Mouse (Mus musculus) midbrain, embryonic 13.5 days (tissue): ENCODE measurements around the gene Zfp212. TPM values are rescaled to one million over a fixed set of nuclear protein-coding genes. Genes with fewer than 3 reads are reported as not detected.
A peak's percentile ranks its signal among the peaks of the same experiment; 100 is the strongest.
"Not testable (repeated sequence)": the region's sequence is repeated elsewhere in the genome, so short reads cannot be mapped to it uniquely, and the experiment has no call there.

Experiments
- ATAC-seq: fragments of 200-750 bp; cut with Nextera tagmentation; 2 replicates; pipeline ENCODE4 v1.8.0; 2017; ENCODE audit warnings: mild to moderate bottlenecking, moderate TSS enrichment, moderate library complexity
- H3K27ac ChIP-seq: fragments of 300-500 bp; sonication (generic); 2 replicates; pipeline ENCODE4 v1.5.1; 2015; ENCODE audit warnings: inconsistent platforms, mild to moderate bottlenecking, moderate library complexity
- H3K27me3 ChIP-seq: fragments of 300-500 bp; sonication (generic); 2 replicates; pipeline ENCODE4 v1.6.1; 2015; ENCODE audit warnings: mild to moderate bottlenecking, inconsistent platforms
- H3K36me3 ChIP-seq: fragments of 300-500 bp; sonication (generic); 2 replicates; pipeline ENCODE4 v1.6.1; 2015; ENCODE audit warnings: mild to moderate bottlenecking, inconsistent platforms
- H3K4me1 ChIP-seq: fragments of 300-500 bp; sonication (generic); replicated peaks from 2 replicates; pipeline ENCODE4 v1.6.1; 2015; ENCODE audit warnings: inconsistent platforms
- H3K4me2 ChIP-seq: fragments of 300-500 bp; sonication (generic); replicated peaks from 2 replicates; pipeline ENCODE4 v1.6.1; 2015; ENCODE audit warnings: moderate library complexity, mild to moderate bottlenecking, inconsistent platforms
- H3K4me3 ChIP-seq: fragments of 300-500 bp; sonication (generic); replicated peaks from 2 replicates; pipeline ENCODE4 v1.5.1; 2015; ENCODE audit warnings: mild to moderate bottlenecking, inconsistent platforms
- H3K9ac ChIP-seq: fragments of 300-500 bp; sonication (generic); replicated peaks from 2 replicates; pipeline ENCODE4 v1.6.1; 2015; ENCODE audit warnings: mild to moderate bottlenecking, inconsistent platforms
- H3K9me3 ChIP-seq: fragments of 300-500 bp; sonication (generic); 2 replicates; pipeline ENCODE4 v1.6.1; 2016; ENCODE audit warnings: mild to moderate bottlenecking, inconsistent platforms
- WGBS: fragments of 180-500 bp; shearing (Covaris S2); methylation state at CpG from one replicate; pipeline ENCODE4 v1.1.7; 2015; 5-methylcytosine and 5-hydroxymethylcytosine counted together
- polyA plus RNA-seq: library from polyadenylated mRNA; unstranded; fragments of >200 nt; fragmentation: Nextera tagmentation; extraction: Ambion mirVana; gene quantifications from 2 replicates; pipeline ENCODE4 v1.2.1, GENCODE M21; 2015

Zfp212 gene
- polyA plus RNA-seq, 1 experiment from 2014 or later = 22.2 TPM

DNA sequence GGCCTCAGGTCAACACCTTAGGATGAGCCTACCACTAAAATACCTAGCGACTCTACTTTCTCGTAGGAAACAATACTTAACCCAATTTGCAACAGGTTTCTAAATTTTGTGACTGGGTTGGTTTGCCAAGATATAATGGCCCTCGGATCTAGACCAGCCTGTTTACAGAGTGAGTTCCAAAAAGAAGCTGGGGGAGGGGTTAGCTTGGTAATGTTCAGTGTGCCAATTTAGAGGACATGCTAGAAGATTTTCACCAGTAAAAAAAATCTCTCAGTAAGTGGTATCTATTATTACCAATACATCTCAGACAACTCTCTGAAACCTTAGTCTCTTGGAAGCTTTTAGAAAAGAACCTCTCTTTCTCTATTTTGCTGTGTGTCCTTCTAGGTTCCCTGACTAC, 23.4 kb downstream of the Zfp212 start:
- peak overlapping the region; percentile 44 for H3K4me3 ChIP-seq
- H3K9ac ChIP-seq = peak overlapping the region; percentile 62; the same call in 1 of the 2 replicates
- peaks cover 4% of the 10 kb centered on the region; the same call in 1 of the 2 replicates for H3K27me3 ChIP-seq
- H3K4me1 ChIP-seq = peaks cover 12% of the 10 kb centered on the region
- no peak overlapping the region for H3K27ac ChIP-seq
- H3K9me3 ChIP-seq = no peaks in the 10 kb centered on the region
- H3K4me2 ChIP-seq = peak overlapping the region; percentile 69
- ATAC-seq = no peak
- 88% methylated on average over 3 of the region's 3 CpGs for WGBS
- peaks cover 8% of the 10 kb centered on the region; the same call in 1 of the 2 replicates for H3K36me3 ChIP-seq

DNA sequence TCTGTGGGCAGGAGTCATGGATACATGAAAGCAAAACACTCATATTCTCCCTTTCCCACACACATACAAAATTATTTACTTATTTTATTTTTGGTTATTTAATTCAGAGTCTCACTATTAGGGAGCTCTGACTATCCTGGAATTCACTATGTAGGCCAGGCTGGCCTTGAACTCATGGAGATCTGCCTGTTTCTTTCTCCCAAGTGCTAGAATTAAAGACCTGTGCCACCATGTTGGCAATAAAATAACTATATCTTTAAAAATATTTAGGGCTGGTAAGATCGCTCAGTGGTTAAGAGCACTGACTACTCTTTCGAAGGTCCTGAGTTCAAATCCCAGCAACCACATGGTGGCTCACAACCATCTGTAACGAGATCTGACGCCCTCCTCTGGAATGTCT, 27.1 kb downstream of the Zfp212 start:
- Histone ChIP-seq H3K4me3 (no peak overlapping the region), H3K9me3 (no peaks in the 10 kb centered on the region), H3K4me2 (no peak overlapping the region), H3K9ac (no peak overlapping the region), H3K4me1 (peaks cover 11% of the 10 kb centered on the region), H3K36me3 (peaks cover 8% of the 10 kb centered on the region; the same call in 1 of the 2 replicates), H3K27ac (no peak overlapping the region), H3K27me3 (peaks cover 5% of the 10 kb centered on the region; the same call in 1 of the 2 replicates)
- WGBS = 93% methylated on average over 4 of the region's 4 CpGs
- no peak for ATAC-seq

DNA sequence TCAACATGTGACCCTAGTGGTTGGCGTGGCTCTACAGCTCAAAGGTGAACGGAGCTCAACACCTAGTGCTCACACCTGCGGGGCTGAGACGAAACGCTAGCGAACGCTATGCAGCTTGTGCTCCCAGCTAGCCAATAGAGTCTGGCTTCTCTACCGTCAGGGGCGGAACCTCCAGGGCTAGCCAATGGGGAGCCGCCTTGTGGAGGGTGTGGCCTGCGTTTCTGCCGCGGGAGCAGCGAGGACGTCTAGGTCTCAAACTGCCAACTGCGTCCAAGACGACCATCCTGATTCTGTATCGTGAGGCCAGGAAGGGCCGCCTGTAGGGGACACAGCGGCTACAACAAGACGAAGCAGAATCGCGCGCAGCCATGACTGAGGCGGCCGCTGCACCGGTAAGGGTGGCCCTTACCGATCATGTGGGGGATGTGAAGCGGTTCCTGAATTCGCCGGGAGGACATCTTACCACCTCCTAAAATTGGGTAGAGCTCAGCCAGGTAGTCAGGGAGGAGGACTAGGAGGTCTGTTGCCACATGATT, 33.0 kb downstream of the Zfp212 start, which contains the start of gene Zfp956:
Zfp956 (plus strand) TSS at position 200 of the 536 bp plus-strand sequence.
- H3K27ac ChIP-seq = peak within 1 kb of the TSS; percentile 74
- no peaks in the 10 kb centered on the region for H3K9me3 ChIP-seq
- peak; percentile 100 for ATAC-seq

DNA sequence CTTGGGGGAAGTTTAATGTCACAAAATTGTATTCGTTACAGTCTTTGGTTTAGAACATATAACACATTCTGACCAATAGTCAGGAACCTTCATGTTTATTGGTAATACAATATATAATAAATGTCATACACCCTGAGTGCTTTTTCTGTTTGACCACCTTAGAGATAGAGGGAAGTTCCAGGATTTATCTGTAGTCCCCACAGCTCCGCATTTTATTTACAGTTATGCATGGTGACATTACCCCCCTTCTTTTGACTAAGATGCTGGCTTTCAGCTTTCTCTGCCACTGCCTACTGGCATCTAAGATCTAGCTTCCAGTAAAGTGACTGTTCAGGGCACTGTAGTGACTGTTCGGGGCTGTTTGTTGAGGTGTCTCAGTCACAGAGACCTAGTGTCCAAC, 34.1 kb downstream of the Zfp212 start:
- peaks cover 20% of the 10 kb centered on the region for H3K36me3 ChIP-seq
- peak overlapping the region; percentile 82; the same call in 1 of the 2 replicates for H3K9ac ChIP-seq
- peaks cover 18% of the 10 kb centered on the region for H3K4me1 ChIP-seq
- H3K27me3 ChIP-seq = 0 out of 2 replicates have a peak, but pooled peaks cover 3% of the 10 kb centered on the region
- H3K27ac ChIP-seq = no peak overlapping the region
- ATAC-seq = no peak
- peak overlapping the region; percentile 79; the same call in 1 of the 2 replicates for H3K4me3 ChIP-seq
- H3K9me3 ChIP-seq = no peaks in the 10 kb centered on the region
- peak overlapping the region; percentile 78 for H3K4me2 ChIP-seq
- WGBS = 91% methylated on average over 3 of the region's 3 CpGs

More for the DNA sequence above, 33.0 kb downstream of the Zfp212 start, which contains the start of gene Zfp956:
- Histone ChIP-seq H3K4me2 (peak within 1 kb of the TSS; percentile 78), H3K4me1 (peaks cover 18% of the 10 kb centered on the region), H3K27me3 (0 out of 2 replicates have a peak, but pooled peaks cover 3% of the 10 kb centered on the region), H3K9ac (peak within 1 kb of the TSS; percentile 82), H3K36me3 (peaks cover 16% of the 10 kb centered on the region), H3K4me3 (peak within 1 kb of the TSS; percentile 79)
- WGBS = under 1% methylated on average over 31 of the region's 31 CpGs

DNA sequence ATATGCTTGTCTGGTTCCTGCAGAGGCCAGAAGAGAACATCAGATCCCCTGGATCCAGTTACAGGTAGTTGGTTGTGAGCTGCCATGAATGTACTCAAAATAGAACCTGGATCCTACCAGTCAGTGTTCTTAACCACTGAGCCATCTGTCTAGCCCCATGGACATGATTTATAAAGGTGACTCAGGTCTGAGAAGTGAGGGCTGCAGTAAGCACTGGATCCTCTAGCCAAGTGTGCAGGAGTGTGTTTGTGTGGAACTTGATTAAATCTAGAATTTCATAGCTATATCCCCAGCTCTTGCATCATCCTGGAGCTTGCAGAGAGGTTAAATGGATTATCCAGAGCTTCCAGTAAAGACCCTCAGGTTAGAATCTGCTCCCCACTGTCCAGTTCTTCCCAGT, 37.5 kb downstream of the Zfp212 start:
- no peak for ATAC-seq
- Histone ChIP-seq H3K27ac (no peak overlapping the region), H3K4me3 (no peak overlapping the region), H3K36me3 (peaks cover 43% of the 10 kb centered on the region), H3K9me3 (no peaks in the 10 kb centered on the region), H3K4me2 (no peak overlapping the region), H3K9ac (no peak overlapping the region), H3K4me1 (peaks cover 16% of the 10 kb centered on the region), H3K27me3 (no peaks in the 10 kb centered on the region)

DNA sequence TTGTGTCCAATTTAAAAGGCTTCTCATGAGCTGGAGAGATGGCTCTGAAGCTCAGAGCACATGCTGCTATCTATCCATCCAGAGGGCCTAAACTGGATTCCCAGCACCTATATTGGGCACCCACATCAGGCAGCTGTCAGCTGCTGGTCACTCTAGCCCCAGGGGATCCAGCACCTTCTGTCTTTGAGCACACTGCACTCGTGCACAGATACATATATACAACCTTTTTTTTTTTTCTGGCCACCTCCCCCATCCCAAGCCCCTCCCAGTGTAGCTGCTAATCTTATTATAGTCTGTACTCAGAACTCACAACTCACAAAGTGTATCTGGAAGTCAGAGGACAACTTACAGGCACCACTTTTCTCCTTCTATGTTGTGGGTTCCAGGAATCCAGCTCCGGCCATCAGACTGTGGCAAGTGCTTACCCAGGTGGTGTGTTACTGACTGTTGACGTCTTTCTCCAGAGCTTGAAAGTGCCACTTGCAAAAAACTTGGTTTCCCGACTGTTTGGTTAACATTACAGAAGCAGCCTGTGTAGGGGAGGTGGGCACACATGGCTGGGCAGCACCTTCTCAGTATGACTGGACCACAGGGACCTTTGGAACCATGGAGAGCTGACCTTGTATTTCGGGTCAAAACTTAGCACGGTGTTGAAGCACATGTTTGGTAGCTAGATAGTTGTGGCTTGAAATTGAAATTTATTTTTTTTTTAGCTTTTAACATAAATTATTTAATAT, 40.6 kb downstream of the Zfp212 start:
- ATAC-seq = no peak
- Histone ChIP-seq H3K9ac (no peak overlapping the region), H3K36me3 (peaks cover 69% of the 10 kb centered on the region), H3K4me2 (no peak overlapping the region), H3K27me3 (no peaks in the 10 kb centered on the region), H3K4me1 (no peaks in the 10 kb centered on the region), H3K9me3 (no peaks in the 10 kb centered on the region), H3K4me3 (no peak overlapping the region), H3K27ac (no peak overlapping the region)
- WGBS = 89% methylated on average over 6 of the region's 6 CpGs

DNA sequence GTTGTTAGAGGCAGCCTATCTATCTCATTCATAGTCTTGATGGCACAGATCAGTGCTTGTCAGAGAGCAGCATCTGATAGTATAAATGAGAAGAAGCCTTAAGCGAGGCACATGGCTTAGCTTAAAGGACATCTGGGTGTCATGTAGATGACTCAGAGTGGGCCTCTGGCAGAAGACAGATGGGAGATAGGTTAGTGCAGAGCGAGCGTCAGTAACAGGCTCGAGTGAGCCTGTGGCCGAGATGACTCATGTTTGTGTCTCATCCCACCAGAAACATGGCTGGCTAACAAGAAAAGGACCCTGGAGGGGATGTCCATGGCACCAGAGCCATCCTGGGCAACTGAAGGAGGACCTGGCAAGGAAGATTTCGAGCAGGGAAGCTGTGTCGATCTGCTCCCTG, 42.8 kb downstream of the Zfp212 start:
- Histone ChIP-seq H3K9me3 (no peaks in the 10 kb centered on the region), H3K36me3 (peaks cover 60% of the 10 kb centered on the region), H3K9ac (no peak overlapping the region), H3K4me3 (no peak overlapping the region), H3K27ac (no peak overlapping the region), H3K27me3 (no peaks in the 10 kb centered on the region), H3K4me1 (no peaks in the 10 kb centered on the region), H3K4me2 (no peak overlapping the region)
- ATAC-seq = no peak
- 90% methylated on average over 7 of the region's 7 CpGs for WGBS

DNA sequence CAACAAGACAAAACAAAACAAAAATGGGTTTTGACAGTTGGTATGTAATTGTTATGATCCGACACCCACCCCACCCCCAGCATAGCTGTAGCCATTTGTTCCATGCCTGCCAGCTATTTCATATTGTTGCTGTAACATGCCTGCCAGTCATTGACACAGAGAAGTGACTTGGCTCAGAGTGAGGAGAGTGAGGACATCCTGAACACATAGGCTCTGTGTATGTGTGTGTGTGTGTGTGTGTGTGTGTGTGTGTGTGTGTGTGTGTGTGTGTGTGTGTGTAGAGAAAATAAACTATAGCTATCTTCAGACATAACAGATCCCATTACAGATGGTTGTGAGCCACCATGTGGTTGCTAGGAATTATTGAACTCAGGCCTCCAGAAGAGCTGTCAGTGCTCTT, 47.9 kb downstream of the Zfp212 start:
- H3K27me3 ChIP-seq, ATAC-seq, H3K27ac ChIP-seq, H3K4me1 ChIP-seq, H3K4me2 ChIP-seq, H3K9ac ChIP-seq, H3K4me3 ChIP-seq, H3K9me3 ChIP-seq: not testable (repeated sequence)
- 95% methylated on average over 1 of the region's 1 CpGs for WGBS
- peaks cover 28% of the 10 kb centered on the region for H3K36me3 ChIP-seq

DNA sequence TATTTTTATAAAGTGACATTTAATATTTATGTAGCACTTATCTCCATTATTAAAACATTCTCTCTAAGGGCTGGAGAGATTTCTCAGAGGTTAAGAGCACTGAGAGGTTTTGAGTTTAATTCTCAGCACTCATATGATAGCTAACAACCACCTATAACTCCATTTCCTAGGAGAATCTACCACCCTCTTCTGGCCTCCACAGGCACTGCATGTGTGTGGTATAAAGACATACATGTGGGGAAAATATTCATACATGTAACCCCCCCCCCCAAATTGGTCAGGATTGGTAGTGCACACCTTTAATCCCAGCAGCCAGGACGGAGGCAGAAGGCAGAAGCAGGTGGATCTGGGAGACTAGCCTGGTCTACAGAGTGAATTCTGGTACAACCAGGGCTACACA, 54.3 kb downstream of the Zfp212 start:
- H3K4me1 ChIP-seq = no peaks in the 10 kb centered on the region
- H3K4me2 ChIP-seq = no peak overlapping the region
- no peaks in the 10 kb centered on the region for H3K36me3 ChIP-seq
- no peak for ATAC-seq
- no peak overlapping the region for H3K4me3 ChIP-seq
- 83% methylated on average over 1 of the region's 1 CpGs for WGBS
- no peak overlapping the region for H3K9ac ChIP-seq
- H3K27me3 ChIP-seq = no peaks in the 10 kb centered on the region
- no peaks in the 10 kb centered on the region for H3K9me3 ChIP-seq
- H3K27ac ChIP-seq = no peak overlapping the region

DNA sequence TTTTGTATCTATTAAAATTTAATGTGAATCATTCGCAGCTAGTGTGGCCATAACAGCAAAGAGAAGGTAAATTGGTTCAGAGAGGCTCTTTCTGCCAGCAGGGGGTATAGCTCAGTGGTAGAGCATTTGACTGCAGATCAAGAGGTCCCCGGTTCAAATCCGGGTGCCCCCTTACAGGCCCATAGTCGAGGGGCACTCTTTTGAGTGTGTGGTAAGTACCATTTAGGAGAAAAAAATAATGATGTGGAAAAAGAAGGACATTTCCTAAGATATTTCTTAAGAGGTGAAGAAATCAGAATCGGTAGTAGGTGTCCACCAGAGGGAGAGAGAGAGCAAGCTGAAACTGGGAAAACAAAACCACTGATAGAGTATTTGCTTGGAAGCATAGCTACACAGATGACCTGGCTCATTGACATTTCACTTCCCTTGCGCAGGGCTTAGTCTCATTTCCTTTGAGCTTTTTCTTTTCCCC, 58.7 kb downstream of the Zfp212 start:
- H3K4me3 ChIP-seq = no peak overlapping the region
- no peaks in the 10 kb centered on the region for H3K36me3 ChIP-seq
- H3K9ac ChIP-seq = no peak overlapping the region
- WGBS = 19% methylated on average over 6 of the region's 6 CpGs
- H3K4me2 ChIP-seq = no peak overlapping the region
- no peaks in the 10 kb centered on the region for H3K4me1 ChIP-seq
- H3K9me3 ChIP-seq = no peaks in the 10 kb centered on the region
- no peak for ATAC-seq
- H3K27ac ChIP-seq = no peak overlapping the region
- no peaks in the 10 kb centered on the region for H3K27me3 ChIP-seq
